Mouse (Mus musculus) forebrain, embryonic 11.5 days (tissue): ENCODE measurements at regions not wholly inside any gene's neighbourhood (a gene's known extent, or its start where the extent isn't known, plus 50 kb on each side); places are given as distances from the start of the nearest gene placed in this dataset.

ENCODE experiments used
- ATAC-seq: fragments of 200-750 bp; cut with Nextera tagmentation; replicated peaks from 2 replicates; pipeline ENCODE4 v1.8.0; 2017; ENCODE audit warnings: moderate TSS enrichment; ENCODE audit not compliant: low FRiP score
- DNase-seq: peaks from one replicate; pipeline ENCODE4 v3.0.0-alpha.2; 2017; ENCODE audit warnings: low spot score
- H3K27ac ChIP-seq: fragments of 300-500 bp; sonication (generic); 2 replicates; pipeline ENCODE4 v1.5.1; 2014; ENCODE audit warnings: low read depth, low read length
- H3K27me3 ChIP-seq: fragments of 300-500 bp; sonication (generic); 2 replicates; pipeline ENCODE4 v1.6.1; 2014; ENCODE audit warnings: mild to moderate bottlenecking, low read length, mixed read lengths; ENCODE audit not compliant: control insufficient read depth, insufficient read depth
- H3K36me3 ChIP-seq: fragments of 300-500 bp; sonication (generic); 2 replicates; pipeline ENCODE4 v1.6.1; 2014; ENCODE audit warnings: mild to moderate bottlenecking, low read length, moderate library complexity, mixed read lengths; ENCODE audit not compliant: control insufficient read depth, insufficient read depth
- H3K4me1 ChIP-seq: fragments of 300-500 bp; sonication (generic); replicated peaks from 2 replicates; pipeline ENCODE4 v1.6.1; 2014; ENCODE audit warnings: low read length, mixed read lengths; ENCODE audit not compliant: control insufficient read depth, insufficient read depth
- H3K4me2 ChIP-seq: fragments of 300-500 bp; sonication (generic); 2 replicates; pipeline ENCODE4 v1.6.1; 2014; ENCODE audit warnings: low read depth, mild to moderate bottlenecking, low read length, moderate library complexity, mixed read lengths; ENCODE audit not compliant: severe bottlenecking
- H3K4me3 ChIP-seq: fragments of 300-500 bp; sonication (generic); 2 replicates; pipeline ENCODE4 v1.5.1; 2014; ENCODE audit warnings: low read depth, low read length
- H3K9ac ChIP-seq: fragments of 300-500 bp; sonication (generic); 2 replicates; pipeline ENCODE4 v1.6.1; 2014; ENCODE audit warnings: low read length
- H3K9me3 ChIP-seq: fragments of 300-500 bp; sonication (generic); 2 replicates; pipeline ENCODE4 v1.6.1; 2016; ENCODE audit warnings: low read length, mixed read lengths; ENCODE audit not compliant: control insufficient read depth
- WGBS: fragments of 180-500 bp; shearing (Covaris S2); extraction: QIAGEN DNeasy Blood & Tissue Kit; methylation state at CpG from one replicate; pipeline ENCODE4 v1.1.7; 2014; 5-methylcytosine and 5-hydroxymethylcytosine counted together

- Histone ChIP-seq H3K4me3 (no peak overlapping the region), H3K9ac (no peak overlapping the region), H3K27ac (no peak overlapping the region), H3K4me1 (no peaks in the 10 kb centered on the region), H3K36me3 (no peaks in the 10 kb centered on the region), H3K4me2 (no peak overlapping the region), H3K27me3 (no peaks in the 10 kb centered on the region), H3K9me3 (no peaks in the 10 kb centered on the region)
- ATAC-seq (no peak), DNase-seq (no peak)
- 93% methylated on average over 3 of the region's 4 CpGs for WGBS
Observed at GRCm38 (mm10) chr3:83708973-83709372, 57.1 kb upstream of the Sfrp2 start.

DNA sequence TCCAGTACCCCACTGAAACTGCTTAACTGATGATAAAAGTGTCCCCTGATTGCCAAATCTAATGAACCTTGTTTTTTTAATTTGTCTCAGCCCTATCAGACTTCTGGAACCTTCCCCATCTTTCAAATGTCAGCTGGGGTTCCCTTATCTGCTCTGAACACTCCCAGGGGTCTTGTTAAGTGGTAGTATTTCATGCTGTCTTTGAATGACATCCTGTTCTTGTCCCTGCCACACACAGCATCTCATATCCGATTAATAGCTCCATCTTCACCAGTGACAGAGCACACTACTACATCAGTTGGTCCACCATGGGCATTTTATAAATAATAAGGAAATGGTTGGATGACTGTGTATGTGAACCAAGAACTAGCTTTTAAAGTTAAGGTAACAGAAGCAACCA, 56.6 kb upstream of the Sfrp2 start:
- 71% methylated on average over 1 of the region's 1 CpGs for WGBS
- no peaks in the 10 kb centered on the region for H3K4me1 ChIP-seq

GRCm38 (mm10) chr3:83710995-83711541, 55.1 kb upstream of the Sfrp2 start:
- no peak for DNase-seq
- Histone ChIP-seq H3K27me3 (no peaks in the 10 kb centered on the region), H3K36me3 (no peaks in the 10 kb centered on the region), H3K9ac (no peak overlapping the region), H3K27ac (no peak overlapping the region), H3K4me3 (no peak overlapping the region), H3K4me1 (no peaks in the 10 kb centered on the region), H3K9me3 (no peaks in the 10 kb centered on the region), H3K4me2 (no peak overlapping the region)
- 66% methylated on average over 10 of the region's 10 CpGs for WGBS
- ATAC-seq: no peak

More for the DNA sequence above, 56.6 kb upstream of the Sfrp2 start:
- Histone ChIP-seq H3K27me3 (no peaks in the 10 kb centered on the region), H3K27ac (no peak overlapping the region), H3K9ac (no peak overlapping the region), H3K9me3 (no peaks in the 10 kb centered on the region), H3K36me3 (no peaks in the 10 kb centered on the region), H3K4me2 (no peak overlapping the region), H3K4me3 (no peak overlapping the region)
- ATAC-seq: no peak
- no peak for DNase-seq

DNA sequence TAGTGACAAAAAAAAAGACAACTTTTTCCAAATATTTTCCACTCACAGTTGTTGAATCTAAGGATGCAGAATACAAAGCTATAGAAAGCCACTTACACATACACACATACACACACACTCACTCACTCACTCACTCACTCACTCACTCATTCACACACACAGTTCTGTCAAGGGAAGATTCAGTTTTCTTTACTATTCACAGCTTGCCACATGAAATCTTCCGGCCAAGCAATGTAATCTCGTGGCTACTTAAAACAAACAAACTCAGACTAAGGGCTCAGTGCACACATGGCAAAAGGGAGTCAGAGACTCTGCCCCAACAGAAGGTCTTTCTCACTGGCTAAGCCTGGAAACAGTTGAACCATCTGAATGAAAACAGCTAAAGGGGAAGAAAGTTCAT, 53.8 kb upstream of the Sfrp2 start:
- Histone ChIP-seq H3K36me3 (no peaks in the 10 kb centered on the region), H3K27me3 (no peaks in the 10 kb centered on the region), H3K4me2 (no peak overlapping the region), H3K4me1 (no peaks in the 10 kb centered on the region), H3K4me3 (no peak overlapping the region), H3K9ac (no peak overlapping the region), H3K9me3 (no peaks in the 10 kb centered on the region), H3K27ac (no peak overlapping the region)
- ATAC-seq (no peak), DNase-seq (no peak)
- WGBS: 79% methylated on average over 2 of the region's 2 CpGs

GRCm38 (mm10) chr3:83714572-83714971, 51.5 kb upstream of the Sfrp2 start:
- 53% methylated on average over 6 of the region's 6 CpGs for WGBS
- Histone ChIP-seq H3K9ac (no peak overlapping the region), H3K27ac (no peak overlapping the region), H3K36me3 (no peaks in the 10 kb centered on the region), H3K9me3 (no peaks in the 10 kb centered on the region), H3K4me2 (no peak overlapping the region), H3K4me3 (no peak overlapping the region), H3K4me1 (no peaks in the 10 kb centered on the region), H3K27me3 (no peaks in the 10 kb centered on the region)
- DNase-seq: no peak
- ATAC-seq: no peak
